Mouse (Mus musculus) small intestine, adult 2 months (tissue): ENCODE measurements around the gene Snx11.

Experiments
- CTCF ChIP-seq: fragments of 200-500 bp; IDR thresholded peaks from 2 replicates; pipeline ENCODE4 v1.5.1; 2012; ENCODE audit warnings: low read depth, mild to moderate bottlenecking, control low read depth, inconsistent platforms, low read length, moderate library complexity, mixed read lengths; ENCODE audit not compliant: insufficient replicate concordance, insufficient read length; ENCODE audit errors: extremely low read depth
- POLR2A ChIP-seq: fragments of 200-500 bp; IDR thresholded peaks from 2 replicates; pipeline ENCODE4 v1.6.1; 2012; ENCODE audit warnings: low read depth, mild to moderate bottlenecking, control low read depth, inconsistent platforms, low read length, moderate library complexity

DNA sequence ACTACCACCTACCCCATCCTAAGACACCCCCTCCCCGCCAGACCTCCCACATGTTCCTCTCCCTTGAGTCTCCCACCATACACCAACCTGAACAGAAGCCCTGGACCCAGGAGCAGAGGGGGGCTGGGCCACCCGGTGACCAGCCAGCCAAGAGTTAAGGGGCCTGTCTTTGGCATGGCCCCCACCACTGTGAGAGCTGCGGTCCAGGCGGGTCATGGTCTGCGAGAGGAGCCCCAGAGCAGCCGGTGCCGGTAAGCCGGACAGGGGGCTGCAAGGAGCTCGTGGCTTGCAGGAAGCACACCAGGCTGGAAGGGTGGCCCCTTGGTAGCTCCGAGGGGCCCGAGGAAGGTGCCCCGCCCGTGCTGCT lies 46.1 kb upstream of the Snx11 start:
- TF ChIP-seq POLR2A (no peak), CTCF (no peak)
